Mouse (Mus musculus): ENCODE data around the gene Msh4. TPM values are rescaled to one million over a fixed set of nuclear protein-coding genes. Genes with fewer than 3 reads are reported as not detected.

The Msh4 gene
- polyA plus RNA-seq, 1 experiment: 0.02 TPM

GRCm38 (mm10) chr3:153913510-153914243 lies 7.7 kb upstream of the Msh4 start:
- Histone ChIP-seq H3K79me2 (ENCODE audit: control insufficient read depth, insufficient read depth) (peaks cover 43% of the 10 kb centered on the region), H3ac (ENCODE audit: control insufficient read depth, insufficient read length, low read depth) (no peak overlapping the region), H3K36me3 (ENCODE audit: control insufficient read depth, insufficient read depth) (peaks cover 33% of the 10 kb centered on the region), H3K27me3 (ENCODE audit: control insufficient read depth, insufficient read depth, insufficient read length) (no peaks in the 10 kb centered on the region), H3K4me3 (ENCODE audit: insufficient read depth, poor library complexity, severe bottlenecking) (peak overlapping the region; percentile 89), H3K79me3 (ENCODE audit: low read depth) (peaks cover 39% of the 10 kb centered on the region)
- TF ChIP-seq FOSL1 (IDR thresholded peaks at IDR 0.05; ENCODE audit: insufficient read depth, low read length, poor library complexity, severe bottlenecking) (no peak), USF1 (IDR thresholded peaks at IDR 0.05; ENCODE audit: low read depth) (no peak), MAX (IDR thresholded peaks at IDR 0.05) (no peak), MYOG (IDR thresholded peaks at IDR 0.05; ENCODE audit: control insufficient read depth, extremely low read depth, insufficient read length) (no peak), CEBPB (IDR thresholded peaks at IDR 0.05; ENCODE audit: low read depth) (no peak), CTCF (IDR thresholded peaks at IDR 0.05; ENCODE audit: control insufficient read depth, insufficient read depth, insufficient read length) (no peak)

- TF ChIP-seq CTCF (IDR thresholded peaks at IDR 0.05; ENCODE audit: control insufficient read depth, insufficient read depth, insufficient read length): no peak
- peak; percentile 99 for TF ChIP-seq MAX (IDR thresholded peaks at IDR 0.05)
- peaks cover 52% of the 10 kb centered on the region for H3K79me2 ChIP-seq (ENCODE audit: control insufficient read depth, insufficient read depth)
- peaks cover 41% of the 10 kb centered on the region for H3K36me3 ChIP-seq (ENCODE audit: control insufficient read depth, insufficient read depth)
- peak within 1 kb of the TSS; percentile 89 for H3K4me3 ChIP-seq (ENCODE audit: insufficient read depth, poor library complexity, severe bottlenecking)
- H3K27me3 ChIP-seq (ENCODE audit: control insufficient read depth, insufficient read depth, insufficient read length): no peaks in the 10 kb centered on the region
- peak within 1 kb of the TSS; percentile 88 for H3ac ChIP-seq (ENCODE audit: control insufficient read depth, insufficient read length, low read depth)
- H3K79me3 ChIP-seq (ENCODE audit: low read depth): peaks cover 48% of the 10 kb centered on the region
Measured at GRCm38 (mm10) chr3:153912546-153913509, 6.9 kb upstream of the Msh4 start, which contains the start of gene Rabggtb. Gene Rabggtb, minus strand, starts transcription at chr3:153913009.

- Histone ChIP-seq H3K4me3 (ENCODE audit: insufficient read depth, poor library complexity, severe bottlenecking) (peak overlapping the region; percentile 89), H3K27me3 (ENCODE audit: control insufficient read depth, insufficient read depth, insufficient read length) (no peaks in the 10 kb centered on the region), H3K36me3 (ENCODE audit: control insufficient read depth, insufficient read depth) (peaks cover 50% of the 10 kb centered on the region), H3K79me2 (ENCODE audit: control insufficient read depth, insufficient read depth) (peaks cover 60% of the 10 kb centered on the region), H3K79me3 (ENCODE audit: low read depth) (peaks cover 56% of the 10 kb centered on the region), H3ac (ENCODE audit: control insufficient read depth, insufficient read length, low read depth) (peak overlapping the region; percentile 88)
- TF ChIP-seq USF1 (IDR thresholded peaks at IDR 0.05; ENCODE audit: low read depth): no peak
- TF ChIP-seq MAX (IDR thresholded peaks at IDR 0.05): no peak
- TF ChIP-seq MYOG (IDR thresholded peaks at IDR 0.05; ENCODE audit: control insufficient read depth, extremely low read depth, insufficient read length): no peak
- no peak for TF ChIP-seq MYOD1 (IDR thresholded peaks at IDR 0.05; ENCODE audit: control insufficient read depth, insufficient read length, low read depth)
- TF ChIP-seq CTCF (IDR thresholded peaks at IDR 0.05; ENCODE audit: control insufficient read depth, insufficient read depth, insufficient read length): no peak
- no peak for TF ChIP-seq CEBPB (IDR thresholded peaks at IDR 0.05; ENCODE audit: low read depth)
- no peak for TF ChIP-seq FOSL1 (IDR thresholded peaks at IDR 0.05; ENCODE audit: insufficient read depth, low read length, poor library complexity, severe bottlenecking)
Measured at GRCm38 (mm10) chr3:153911882-153912440, 6.0 kb upstream of the Msh4 start.

- peak overlapping the region; percentile 89 for H3K4me3 ChIP-seq (ENCODE audit: insufficient read depth, poor library complexity, severe bottlenecking)
Measured at GRCm38 (mm10) chr3:153911197-153911881, 5.4 kb upstream of the Msh4 start.

GRCm38 (mm10) chr3:153910489-153910888 lies 4.6 kb upstream of the Msh4 start:
- H3K79me3 ChIP-seq (ENCODE audit: low read depth): peaks cover 64% of the 10 kb centered on the region
- H3ac ChIP-seq (ENCODE audit: control insufficient read depth, insufficient read length, low read depth): peak overlapping the region; percentile 59
- H3K36me3 ChIP-seq (ENCODE audit: control insufficient read depth, insufficient read depth): peaks cover 65% of the 10 kb centered on the region
- no peak for TF ChIP-seq FOSL1 (IDR thresholded peaks at IDR 0.05; ENCODE audit: insufficient read depth, low read length, poor library complexity, severe bottlenecking)
- no peak for TF ChIP-seq CEBPB (IDR thresholded peaks at IDR 0.05; ENCODE audit: low read depth)
- no peak for TF ChIP-seq CTCF (IDR thresholded peaks at IDR 0.05; ENCODE audit: control insufficient read depth, insufficient read depth, insufficient read length)
- no peak for TF ChIP-seq MAX (IDR thresholded peaks at IDR 0.05)
- TF ChIP-seq MYOD1 (IDR thresholded peaks at IDR 0.05; ENCODE audit: control insufficient read depth, insufficient read length, low read depth): no peak
- no peak for TF ChIP-seq USF1 (IDR thresholded peaks at IDR 0.05; ENCODE audit: low read depth)
- H3K27me3 ChIP-seq (ENCODE audit: control insufficient read depth, insufficient read depth, insufficient read length): no peaks in the 10 kb centered on the region
- peak overlapping the region; percentile 89 for H3K4me3 ChIP-seq (ENCODE audit: insufficient read depth, poor library complexity, severe bottlenecking)
- H3K79me2 ChIP-seq (ENCODE audit: control insufficient read depth, insufficient read depth): peaks cover 73% of the 10 kb centered on the region

More at GRCm38 (mm10) chr3:153911197-153911881, 5.4 kb upstream of the Msh4 start:
- no peak for TF ChIP-seq MAX (IDR thresholded peaks at IDR 0.05)
- no peak for TF ChIP-seq MYOD1 (IDR thresholded peaks at IDR 0.05; ENCODE audit: control insufficient read depth, insufficient read length, low read depth)
- no peak for TF ChIP-seq CTCF (IDR thresholded peaks at IDR 0.05; ENCODE audit: control insufficient read depth, insufficient read depth, insufficient read length)
- no peak for TF ChIP-seq USF1 (IDR thresholded peaks at IDR 0.05; ENCODE audit: low read depth)
- TF ChIP-seq MYOG (IDR thresholded peaks at IDR 0.05; ENCODE audit: control insufficient read depth, extremely low read depth, insufficient read length): no peak
- TF ChIP-seq CEBPB (IDR thresholded peaks at IDR 0.05; ENCODE audit: low read depth): no peak
- no peak for TF ChIP-seq FOSL1 (IDR thresholded peaks at IDR 0.05; ENCODE audit: insufficient read depth, low read length, poor library complexity, severe bottlenecking)
- Histone ChIP-seq H3ac (ENCODE audit: control insufficient read depth, insufficient read length, low read depth) (peak overlapping the region; percentile 88), H3K79me2 (ENCODE audit: control insufficient read depth, insufficient read depth) (peaks cover 66% of the 10 kb centered on the region), H3K79me3 (ENCODE audit: low read depth) (peaks cover 62% of the 10 kb centered on the region), H3K36me3 (ENCODE audit: control insufficient read depth, insufficient read depth) (peaks cover 56% of the 10 kb centered on the region), H3K27me3 (ENCODE audit: control insufficient read depth, insufficient read depth, insufficient read length) (no peaks in the 10 kb centered on the region)

Measured in C2C12 (cell line).